Mouse (Mus musculus): ENCODE measurements around the gene 1810013L24Rik. TPM values are rescaled to one million over a fixed set of nuclear protein-coding genes. Genes with fewer than 3 reads are reported as not detected.

The 1810013L24Rik gene
- 16.5 and 18.1 TPM in 2 replicates for polyA plus RNA-seq (2012; rRNA removed)

DNA sequence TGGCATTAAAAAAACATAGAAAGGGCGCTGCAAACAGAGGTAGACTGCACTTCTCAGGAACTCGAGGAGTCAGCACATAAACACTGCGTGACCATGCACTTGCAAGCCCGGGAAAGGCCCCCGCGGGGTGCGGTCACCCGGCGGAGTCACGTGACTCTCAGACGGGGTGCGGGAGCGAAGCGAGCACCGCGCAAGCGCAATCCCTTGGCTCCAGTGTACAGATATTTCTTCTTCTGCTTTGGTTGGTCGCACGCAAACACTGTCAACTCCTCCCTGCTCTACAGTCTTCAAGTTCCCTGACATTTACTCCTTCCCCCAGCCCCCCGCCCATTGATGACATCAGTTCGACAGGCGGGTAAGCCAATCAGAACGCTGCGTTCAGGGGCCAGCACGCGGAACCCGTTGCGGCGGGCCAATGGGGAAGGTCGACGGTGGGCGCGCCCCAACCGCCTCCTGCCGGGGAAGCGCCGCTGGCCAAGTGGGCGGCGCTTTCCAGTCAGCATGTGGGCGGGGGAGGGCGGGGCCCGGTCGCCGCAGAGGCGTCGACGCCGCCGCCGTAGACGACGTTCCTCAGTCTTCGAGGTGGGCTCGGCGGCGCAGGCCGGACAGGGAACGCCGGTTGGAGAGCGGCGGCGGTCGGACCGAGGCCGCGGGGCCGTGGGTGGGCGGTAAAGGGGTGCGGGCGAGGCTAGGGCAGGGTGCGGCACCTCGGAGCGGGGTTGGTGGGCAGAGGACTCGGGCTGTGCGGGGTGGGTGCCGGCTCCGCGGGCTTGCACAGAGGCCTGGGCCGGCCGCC is at the start of gene 1810013L24Rik:
TSS of gene 1810013L24Rik (plus strand) at position 537 of the 796 bp plus-strand sequence.

GRCm38 (mm10) chr16:8791949-8792557 is 37.8 kb upstream of the 1810013L24Rik start, which contains the start of gene Usp7:
Gene Usp7 (minus strand): TSS chr16:8792308.

Other genes starting within 250 kb of the 1810013L24Rik start
- gene Pmm2, start 192.4 kb upstream of the 1810013L24Rik start, polyA plus RNA-seq (2012; rRNA removed), result 208 and 235 TPM in 2 replicates
- gene Tmem186, start 192.4 kb upstream of the 1810013L24Rik start, polyA plus RNA-seq (2012; rRNA removed), result 13.4 and 13.7 TPM in 2 replicates
- gene Carhsp1, start 157.9 kb upstream of the 1810013L24Rik start, polyA plus RNA-seq (2012; rRNA removed), result 152 and 160 TPM in 2 replicates
- gene Gm5767, start 149.3 kb upstream of the 1810013L24Rik start, polyA plus RNA-seq (2012; rRNA removed), result not detected in 2 replicates
- 15.5 and 15.6 TPM in 2 replicates for gene Usp7, start 37.8 kb upstream of the 1810013L24Rik start, polyA plus RNA-seq (2012; rRNA removed)

All from colon, adult 2 months (tissue).